Mouse (Mus musculus): ENCODE data around the gene Gclc. TPM values are rescaled to one million over a fixed set of nuclear protein-coding genes. Genes with fewer than 3 reads are reported as not detected.

The Gclc gene
- total RNA-seq, 2 experiments from 2014 or later: 86.1 to 92.9 TPM

- no peak for ATAC-seq (replicated peaks; ENCODE audit: low FRiP score, poor library complexity, severe bottlenecking)
These were observed 25.4 kb downstream of the Gclc start for GRCm38 (mm10) chr9:77779711-77780110.

GRCm38 (mm10) chr9:77781453-77782163 is 27.3 kb downstream of the Gclc start:
- ATAC-seq (replicated peaks; ENCODE audit: low FRiP score, poor library complexity, severe bottlenecking): no peak

GRCm38 (mm10) chr9:77782201-77782600 is 27.9 kb downstream of the Gclc start:
- no peak for ATAC-seq (replicated peaks; ENCODE audit: low FRiP score, poor library complexity, severe bottlenecking)

- ATAC-seq (replicated peaks; ENCODE audit: low FRiP score, poor library complexity, severe bottlenecking): no peak
These were observed 28.7 kb downstream of the Gclc start for GRCm38 (mm10) chr9:77783006-77783405.

- ATAC-seq (replicated peaks; ENCODE audit: low FRiP score, poor library complexity, severe bottlenecking): no peak
These were observed 31.1 kb downstream of the Gclc start for GRCm38 (mm10) chr9:77785466-77785865.

- no peak for ATAC-seq (replicated peaks; ENCODE audit: low FRiP score, poor library complexity, severe bottlenecking)
These were observed 33.6 kb downstream of the Gclc start for GRCm38 (mm10) chr9:77787936-77788335.

GRCm38 (mm10) chr9:77789615-77790348 is 35.4 kb downstream of the Gclc start:
- no peak for ATAC-seq (replicated peaks; ENCODE audit: low FRiP score, poor library complexity, severe bottlenecking)

- ATAC-seq (replicated peaks; ENCODE audit: low FRiP score, poor library complexity, severe bottlenecking): no peak
These were observed 39.5 kb downstream of the Gclc start for GRCm38 (mm10) chr9:77793838-77794237.

- ATAC-seq (replicated peaks; ENCODE audit: low FRiP score, poor library complexity, severe bottlenecking): no peak
These were observed 48.1 kb downstream of the Gclc start for GRCm38 (mm10) chr9:77802461-77802860.

GRCm38 (mm10) chr9:77806426-77806825 is 52.1 kb downstream of the Gclc start:
- ATAC-seq (replicated peaks; ENCODE audit: low FRiP score, poor library complexity, severe bottlenecking): peak; percentile 47; the same call in 1 of the 2 replicates

- ATAC-seq (replicated peaks; ENCODE audit: low FRiP score, poor library complexity, severe bottlenecking): peak; percentile 84
These were observed 52.7 kb downstream of the Gclc start for GRCm38 (mm10) chr9:77806842-77807668.

- ATAC-seq (replicated peaks; ENCODE audit: low FRiP score, poor library complexity, severe bottlenecking): no peak
These were observed 54.1 kb downstream of the Gclc start for GRCm38 (mm10) chr9:77808481-77808880.

- ATAC-seq (replicated peaks; ENCODE audit: low FRiP score, poor library complexity, severe bottlenecking): no peak
These were observed 64.5 kb downstream of the Gclc start for GRCm38 (mm10) chr9:77818858-77819257.

- no peak for ATAC-seq (replicated peaks; ENCODE audit: low FRiP score, poor library complexity, severe bottlenecking)
These were observed 65.0 kb downstream of the Gclc start for GRCm38 (mm10) chr9:77819318-77819717.

GRCm38 (mm10) chr9:77820836-77821235 is 66.5 kb downstream of the Gclc start:
- no peak for ATAC-seq (replicated peaks; ENCODE audit: low FRiP score, poor library complexity, severe bottlenecking)

- ATAC-seq (replicated peaks; ENCODE audit: low FRiP score, poor library complexity, severe bottlenecking): no peak
These were observed 71.1 kb downstream of the Gclc start for GRCm38 (mm10) chr9:77825380-77825961.

GRCm38 (mm10) chr9:77826237-77826636 is 71.9 kb downstream of the Gclc start:
- ATAC-seq (replicated peaks; ENCODE audit: low FRiP score, poor library complexity, severe bottlenecking): no peak

GRCm38 (mm10) chr9:77828531-77828965 is 74.2 kb downstream of the Gclc start:
- ATAC-seq (replicated peaks; ENCODE audit: low FRiP score, poor library complexity, severe bottlenecking): no peak

GRCm38 (mm10) chr9:77834259-77834993 is 80.1 kb downstream of the Gclc start:
- no peak for ATAC-seq (replicated peaks; ENCODE audit: low FRiP score, poor library complexity, severe bottlenecking)
